Mouse (Mus musculus) hindbrain, embryonic 14.5 days (tissue): ENCODE results near the gene Negr1. TPM values are rescaled to one million over a fixed set of nuclear protein-coding genes. Genes with fewer than 3 reads are reported as not detected.

ENCODE experiments used
- ATAC-seq: fragments of 200-750 bp; cut with Nextera tagmentation; 2 replicates; pipeline ENCODE4 v1.8.0; 2017; ENCODE audit warnings: moderate number of reproducible peaks, mild to moderate bottlenecking, moderate TSS enrichment, moderate library complexity; ENCODE audit not compliant: low FRiP score
- DNase-seq: peaks from one replicate; pipeline ENCODE4 v3.0.0-alpha.2; 2015; ENCODE audit warnings: low spot score
- H3K27ac ChIP-seq: fragments of 300-500 bp; sonication (generic); 2 replicates; pipeline ENCODE4 v1.5.1; 2014; ENCODE audit warnings: mild to moderate bottlenecking, moderate library complexity
- H3K27me3 ChIP-seq: fragments of 300-500 bp; sonication (generic); 2 replicates; pipeline ENCODE4 v1.6.1; 2014; ENCODE audit warnings: mild to moderate bottlenecking, low read length, mixed read lengths; ENCODE audit not compliant: control insufficient read depth, insufficient read depth
- H3K36me3 ChIP-seq: fragments of 300-500 bp; sonication (generic); replicated peaks from 2 replicates; pipeline ENCODE4 v1.6.1; 2014; ENCODE audit not compliant: control insufficient read depth, insufficient read depth
- H3K4me1 ChIP-seq: fragments of 300-500 bp; sonication (generic); replicated peaks from 2 replicates; pipeline ENCODE4 v1.6.1; 2014; ENCODE audit warnings: antibody characterized with exemption, low read length, mixed read lengths; ENCODE audit not compliant: control insufficient read depth, insufficient read depth
- H3K4me2 ChIP-seq: fragments of 300-500 bp; sonication (generic); replicated peaks from 2 replicates; pipeline ENCODE4 v1.6.1; 2014; ENCODE audit warnings: mild to moderate bottlenecking, moderate library complexity
- H3K4me3 ChIP-seq: fragments of 300-500 bp; sonication (generic); replicated peaks from 2 replicates; pipeline ENCODE4 v1.5.1; 2014; ENCODE audit warnings: mild to moderate bottlenecking, low read length
- H3K9ac ChIP-seq: fragments of 300-500 bp; sonication (generic); 2 replicates; pipeline ENCODE4 v1.6.1; 2014
- H3K9me3 ChIP-seq: fragments of 300-500 bp; sonication (generic); 2 replicates; pipeline ENCODE4 v1.6.1; 2016; ENCODE audit warnings: low read length; ENCODE audit not compliant: control insufficient read depth
- WGBS: fragments of 180-500 bp; shearing (Covaris S2); extraction: QIAGEN DNeasy Blood & Tissue Kit; methylation state at CpG from one replicate; pipeline ENCODE4 v1.1.7; 2014; 5-methylcytosine and 5-hydroxymethylcytosine counted together
- polyA plus RNA-seq: library from polyadenylated mRNA; unstranded; fragments of >200 nt; fragmentation: Nextera tagmentation; extraction: Ambion mirVana; gene quantifications from 2 replicates; pipeline ENCODE4 v1.2.1, GENCODE M21; 2014

Gene Negr1
- polyA plus RNA-seq, 1 experiment from 2014 or later = 46.2 TPM

GRCm38 (mm10) chr3:157208966-157209365, 647.4 kb downstream of the Negr1 start:
- H3K36me3 ChIP-seq = no peaks in the 10 kb centered on the region
- 5% methylated on average over 1 of the region's 1 CpGs for WGBS
- H3K27ac ChIP-seq = no peak overlapping the region
- no peaks in the 10 kb centered on the region for H3K27me3 ChIP-seq
- no peaks in the 10 kb centered on the region for H3K4me1 ChIP-seq
- no peak overlapping the region for H3K4me3 ChIP-seq
- no peak overlapping the region for H3K4me2 ChIP-seq
- ATAC-seq = peak; percentile 83
- no peaks in the 10 kb centered on the region for H3K9me3 ChIP-seq
- no peak overlapping the region for H3K9ac ChIP-seq
- peak; percentile 43 for DNase-seq

- no peaks in the 10 kb centered on the region for H3K4me1 ChIP-seq
- no peaks in the 10 kb centered on the region for H3K27me3 ChIP-seq
- no peak overlapping the region for H3K4me3 ChIP-seq
- H3K9ac ChIP-seq = no peak overlapping the region
- H3K4me2 ChIP-seq = no peak overlapping the region
- 78% methylated on average over 2 of the region's 2 CpGs for WGBS
- DNase-seq = no peak
- no peak for ATAC-seq
- no peaks in the 10 kb centered on the region for H3K9me3 ChIP-seq
- no peak overlapping the region for H3K27ac ChIP-seq
- H3K36me3 ChIP-seq = no peaks in the 10 kb centered on the region
These were observed 647.8 kb downstream of the Negr1 start for GRCm38 (mm10) chr3:157209386-157209785.

- Histone ChIP-seq H3K27me3 (no peaks in the 10 kb centered on the region), H3K9ac (peak overlapping the region; percentile 24), H3K4me1 (peaks cover 26% of the 10 kb centered on the region), H3K4me3 (no peak overlapping the region), H3K27ac (peak overlapping the region; percentile 64), H3K4me2 (no peak overlapping the region), H3K9me3 (no peaks in the 10 kb centered on the region), H3K36me3 (no peaks in the 10 kb centered on the region)
- 47% methylated on average over 5 of the region's 5 CpGs for WGBS
- peak; percentile 38 for DNase-seq
- peak; percentile 52; the same call in 1 of the 2 replicates for ATAC-seq
These were observed 654.5 kb downstream of the Negr1 start for GRCm38 (mm10) chr3:157215937-157216719.

- H3K27me3 ChIP-seq = no peaks in the 10 kb centered on the region
- H3K4me2 ChIP-seq = no peak overlapping the region
- H3K9ac ChIP-seq = no peak overlapping the region
- DNase-seq = no peak
- peaks cover 26% of the 10 kb centered on the region for H3K4me1 ChIP-seq
- H3K27ac ChIP-seq = peak overlapping the region; percentile 32; the same call in 1 of the 2 replicates
- no peak overlapping the region for H3K4me3 ChIP-seq
- ATAC-seq = no peak
- H3K36me3 ChIP-seq = no peaks in the 10 kb centered on the region
- H3K9me3 ChIP-seq = no peaks in the 10 kb centered on the region
- WGBS = 28% methylated on average over 2 of the region's 2 CpGs
These were observed 656.2 kb downstream of the Negr1 start for GRCm38 (mm10) chr3:157217794-157218193.

GRCm38 (mm10) chr3:157224920-157225319, 663.3 kb downstream of the Negr1 start:
- no peak overlapping the region for H3K27ac ChIP-seq
- H3K27me3 ChIP-seq = no peaks in the 10 kb centered on the region
- 47% methylated on average over 4 of the region's 4 CpGs for WGBS
- H3K9ac ChIP-seq = no peak overlapping the region
- DNase-seq (no peak), ATAC-seq (no peak)
- H3K4me3 ChIP-seq = no peak overlapping the region
- 0 out of 2 replicates have a peak, but pooled peaks cover 5% of the 10 kb centered on the region for H3K4me1 ChIP-seq
- H3K4me2 ChIP-seq = no peak overlapping the region
- no peaks in the 10 kb centered on the region for H3K9me3 ChIP-seq
- H3K36me3 ChIP-seq = no peaks in the 10 kb centered on the region

- peak; percentile 74 for DNase-seq
- no peak for ATAC-seq
- Histone ChIP-seq H3K27me3 (no peaks in the 10 kb centered on the region), H3K4me1 (no peaks in the 10 kb centered on the region), H3K27ac (no peak overlapping the region), H3K4me2 (no peak overlapping the region), H3K4me3 (no peak overlapping the region), H3K9me3 (no peaks in the 10 kb centered on the region), H3K36me3 (no peaks in the 10 kb centered on the region), H3K9ac (no peak overlapping the region)
- WGBS = 33% methylated on average over 5 of the region's 5 CpGs
These were observed 671.1 kb downstream of the Negr1 start for GRCm38 (mm10) chr3:157232723-157233122.

GRCm38 (mm10) chr3:157240240-157240639, 678.6 kb downstream of the Negr1 start:
- no peaks in the 10 kb centered on the region for H3K4me1 ChIP-seq
- H3K9me3 ChIP-seq = no peaks in the 10 kb centered on the region
- no peak overlapping the region for H3K9ac ChIP-seq
- no peaks in the 10 kb centered on the region for H3K36me3 ChIP-seq
- no peak for ATAC-seq
- H3K27ac ChIP-seq = no peak overlapping the region
- H3K4me3 ChIP-seq = no peak overlapping the region
- no peak for DNase-seq
- no peak overlapping the region for H3K4me2 ChIP-seq
- no peaks in the 10 kb centered on the region for H3K27me3 ChIP-seq
- 79% methylated on average over 1 of the region's 1 CpGs for WGBS

- Histone ChIP-seq H3K9ac (no peak overlapping the region), H3K4me1 (peaks cover 6% of the 10 kb centered on the region; the same call in 1 of the 2 replicates), H3K27ac (peak overlapping the region; percentile 7; the same call in 1 of the 2 replicates), H3K36me3 (no peaks in the 10 kb centered on the region), H3K27me3 (no peaks in the 10 kb centered on the region), H3K9me3 (no peaks in the 10 kb centered on the region), H3K4me2 (no peak overlapping the region), H3K4me3 (no peak overlapping the region)
- ATAC-seq = no peak
- DNase-seq = no peak
- 32% methylated on average over 1 of the region's 1 CpGs for WGBS
These were observed 693.9 kb downstream of the Negr1 start for GRCm38 (mm10) chr3:157255446-157255845.

GRCm38 (mm10) chr3:157255863-157256262, 694.3 kb downstream of the Negr1 start:
- H3K4me3 ChIP-seq = no peak overlapping the region
- no peak overlapping the region for H3K9ac ChIP-seq
- no peaks in the 10 kb centered on the region for H3K36me3 ChIP-seq
- H3K4me1 ChIP-seq = peaks cover 6% of the 10 kb centered on the region; the same call in 1 of the 2 replicates
- H3K27me3 ChIP-seq = no peaks in the 10 kb centered on the region
- WGBS = 43% methylated on average over 3 of the region's 3 CpGs
- H3K27ac ChIP-seq = peak overlapping the region; percentile 7; the same call in 1 of the 2 replicates
- DNase-seq = no peak
- H3K9me3 ChIP-seq = no peaks in the 10 kb centered on the region
- no peak overlapping the region for H3K4me2 ChIP-seq
- no peak for ATAC-seq
